Mouse (Mus musculus) layer of hippocampus, adult 6 months (tissue): ENCODE measurements around the gene Ciz1. TPM values are rescaled to one million over a fixed set of nuclear protein-coding genes. Genes with fewer than 3 reads are reported as not detected.

Source experiments
- long read RNA-seq, 2 experiments: library from polyadenylated mRNA; unstranded; transcript quantifications; one replicate each; pipeline ENCODE4 v2.0.0; 2019 to 2020
- microRNA-seq: library from miRNA; unstranded; fragments of <30 nt; microRNA quantifications from one replicate; pipeline ENCODE4 v1.2.0, GENCODE M21; 2020
- polyA plus RNA-seq: library from polyadenylated mRNA; unstranded; fragments of <200 nt; fragmentation: Nextera tagmentation; gene quantifications from 2 replicates; pipeline ENCODE4 v1.2.3, GENCODE M21; 2021

Ciz1 gene
- polyA plus RNA-seq: 19.9 and 28.4 TPM in 2 replicates
- long read RNA-seq, experiment 1, partial matches to known transcripts: 5 of 22 reads
- long read RNA-seq, experiment 1, other reads (novel, unspliced or antisense): 17 of 22 reads
- long read RNA-seq, experiment 2, transcript Ciz1-201 (17 exons, 2,771 nt): major isoform, 7 of 149 reads
- long read RNA-seq, experiment 2, partial matches to known transcripts: 20 of 149 reads
- long read RNA-seq, experiment 2, other reads (novel, unspliced or antisense): 119 of 149 reads

DNA sequence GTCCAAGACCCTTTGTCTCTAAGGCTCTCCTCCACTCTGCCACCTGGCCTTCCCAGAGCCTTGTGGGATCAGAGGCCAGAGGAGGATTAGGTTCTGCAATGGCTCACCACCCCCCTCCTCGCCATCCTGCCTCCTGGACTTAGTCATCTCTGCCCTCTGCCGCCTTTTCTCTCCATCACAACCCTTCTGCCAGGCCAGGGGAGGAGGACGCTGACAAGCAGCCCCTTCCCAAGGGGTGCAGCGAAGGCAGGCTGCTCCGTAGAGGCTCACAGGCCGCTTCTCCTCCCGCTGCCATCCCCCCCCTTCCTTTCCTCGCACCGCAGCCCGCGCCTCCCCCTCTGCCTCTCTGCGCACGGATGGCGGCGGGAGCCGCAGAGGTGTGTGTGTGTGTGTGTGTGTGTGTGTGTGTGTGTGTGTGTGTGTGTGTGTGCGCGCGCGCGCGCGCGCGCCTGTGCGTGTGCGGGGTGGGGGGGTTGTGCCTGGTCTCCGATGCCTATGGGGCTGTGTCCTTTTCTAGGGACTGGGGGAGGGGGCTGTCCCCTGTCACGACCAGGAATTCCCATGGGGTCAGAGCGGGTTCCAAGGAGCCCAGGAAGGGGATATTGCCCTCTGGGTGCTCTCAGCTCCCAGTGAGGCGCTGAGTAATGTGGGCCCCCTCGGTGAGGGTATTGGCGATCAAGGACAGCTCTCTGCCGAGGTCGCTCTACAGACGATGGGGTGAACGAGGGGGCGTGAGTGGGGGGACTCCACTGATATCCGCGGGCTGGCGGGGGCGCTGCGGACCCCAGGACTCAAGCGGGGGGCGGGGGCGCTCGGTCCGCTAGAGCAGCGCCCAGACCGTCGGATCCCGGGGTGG, at the start of gene Ciz1:
Gene Ciz1, plus strand, starts transcription at position 177 of the 856 bp plus-strand sequence.

DNA sequence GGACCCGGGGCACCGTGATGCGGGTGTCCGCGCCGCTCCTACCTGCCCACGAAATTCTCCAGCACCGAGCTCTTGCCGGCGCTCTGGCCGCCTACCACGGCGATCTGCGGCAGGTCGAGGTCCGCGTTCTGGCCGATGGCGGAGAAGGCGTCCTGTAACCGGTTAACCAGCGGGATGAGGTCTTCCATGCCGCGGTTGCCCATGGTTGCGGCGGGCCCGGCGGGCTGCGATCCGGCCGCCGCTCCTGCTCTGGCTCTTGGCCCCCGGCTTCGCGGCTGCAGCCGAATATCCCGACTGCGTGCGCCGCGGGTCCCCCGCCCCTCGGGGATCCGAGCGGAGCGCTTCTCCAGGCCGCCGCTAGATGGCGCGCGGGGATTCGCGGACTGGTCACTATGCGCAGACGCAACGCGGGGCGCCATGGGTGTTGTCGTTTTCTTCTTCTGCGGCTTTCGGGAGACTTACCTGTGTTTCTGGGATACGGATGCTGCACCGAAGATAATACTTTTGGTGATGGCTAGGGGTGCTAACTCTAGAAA, 948 bp downstream of the Ciz1 start, which contains the start of gene Dnm1:
Gene Dnm1, minus strand, starts transcription at position 332 of the 536 bp plus-strand sequence.

DNA sequence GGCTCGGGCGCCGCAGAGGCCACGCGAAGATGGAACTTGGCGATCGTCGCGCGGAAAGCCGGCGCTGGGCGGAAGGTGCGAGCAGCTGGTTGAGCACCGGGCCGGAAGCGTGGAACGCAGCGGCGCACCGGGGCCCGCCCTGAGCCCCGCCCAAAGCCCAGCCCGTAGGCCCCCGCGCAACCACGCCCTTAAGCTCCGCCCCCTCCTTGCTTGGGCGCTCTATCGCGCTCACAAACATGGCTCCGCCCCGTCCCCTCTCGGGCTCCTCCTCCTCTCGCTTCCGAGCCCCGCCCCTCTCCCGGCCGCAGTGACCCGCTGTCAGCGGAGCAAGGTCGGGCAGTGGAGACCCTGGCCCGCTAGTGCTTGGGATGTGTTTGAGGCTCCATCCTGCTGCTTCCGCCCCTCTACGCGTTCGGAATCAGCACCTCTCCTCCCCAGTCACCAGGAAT, 29.7 kb downstream of the Ciz1 start, which contains the start of gene 1110008P14Rik:
Gene 1110008P14Rik, minus strand, starts transcription at position 164 of the 449 bp plus-strand sequence.

DNA sequence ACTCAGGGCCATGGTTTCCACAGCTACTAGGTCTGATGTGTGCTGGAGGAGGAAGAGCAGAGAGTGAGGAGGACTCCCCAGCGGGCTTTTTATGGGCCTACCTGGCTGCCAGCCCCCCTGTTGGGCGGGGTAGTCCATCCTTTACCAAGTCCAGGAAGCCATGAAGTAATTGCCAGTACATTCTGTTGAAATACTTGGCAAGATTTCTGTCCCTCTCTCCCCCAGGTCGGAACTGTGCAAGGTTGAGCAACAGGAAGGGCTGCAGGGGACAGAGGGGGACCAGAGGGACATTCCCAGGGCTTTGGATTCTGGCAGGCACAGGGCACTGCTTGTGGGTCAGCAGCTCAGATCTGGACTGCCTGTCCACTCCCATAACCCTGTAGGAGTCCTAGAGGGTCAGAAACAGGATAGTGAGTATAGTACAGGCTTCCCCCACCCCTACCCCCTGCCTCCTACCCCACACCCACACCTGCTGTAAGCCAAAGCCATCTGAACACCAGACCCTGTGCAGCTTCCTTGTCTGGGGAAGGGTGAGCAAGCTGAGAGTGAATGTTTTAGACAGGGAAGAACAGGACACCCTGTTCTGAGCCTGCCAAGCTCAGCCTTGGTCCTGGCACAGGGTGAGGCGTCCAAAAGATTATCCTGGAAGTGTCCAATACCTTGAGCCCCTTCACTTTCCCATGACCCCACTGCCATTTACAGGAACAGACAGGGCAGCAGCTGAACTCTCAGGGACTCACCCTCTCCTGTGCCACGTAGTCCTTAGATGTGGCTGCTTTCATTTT, 35.8 kb downstream of the Ciz1 start, which contains the start of gene Lcn2:
Gene Lcn2, minus strand, starts transcription at position 547 of the 785 bp plus-strand sequence.

GRCm38 (mm10) chr2:32395484-32395945, 43.4 kb downstream of the Ciz1 start, which contains the start of gene Ptges2:
TSS of gene Ptges2 (plus strand) at chr2:32395896.

Small RNA genes within 50 kb of the gene (microRNA-seq; reads per million reads assigned to microRNA genes)
- gene Gm23363 (not detected), gene Mir199b (not detected)

Other genes starting within 250 kb of the Ciz1 start
- 42.2 and 47.4 TPM in 2 replicates for gene Prrc2b, start 201.2 kb upstream of the Ciz1 start, polyA plus RNA-seq
- 10.2 and 11.4 TPM in 2 replicates for gene Pomt1, start 115.7 kb upstream of the Ciz1 start, polyA plus RNA-seq
- 33.5 and 35.6 TPM in 2 replicates for gene Uck1, start 92.2 kb upstream of the Ciz1 start, polyA plus RNA-seq
- 17.8 and 22.2 TPM in 2 replicates for gene Golga2, start 64.9 kb upstream of the Ciz1 start, polyA plus RNA-seq
- gene Swi5, start 64.3 kb upstream of the Ciz1 start, polyA plus RNA-seq: 131 and 165 TPM in 2 replicates
- 198 and 300 TPM in 2 replicates for gene Dnm1, start 1.0 kb downstream of the Ciz1 start, polyA plus RNA-seq
- gene 1110008P14Rik, start 29.6 kb downstream of the Ciz1 start, polyA plus RNA-seq: 559 and 640 TPM in 2 replicates
- 0.21 and 0.65 TPM in 2 replicates for gene Lcn2, start 35.9 kb downstream of the Ciz1 start, polyA plus RNA-seq
- 24.8 and 25.1 TPM in 2 replicates for gene Ptges2, start 43.6 kb downstream of the Ciz1 start, polyA plus RNA-seq
- 2.0 and 3.3 TPM in 2 replicates for gene Naif1, start 98.1 kb downstream of the Ciz1 start, polyA plus RNA-seq
- gene Slc25a25, start 99.1 kb downstream of the Ciz1 start, polyA plus RNA-seq: 27.1 and 32.0 TPM in 2 replicates
- gene Fam102a, start 183.0 kb downstream of the Ciz1 start, polyA plus RNA-seq: 24.3 and 34.4 TPM in 2 replicates
- 150 and 152 TPM in 2 replicates for gene Dpm2, start 218.5 kb downstream of the Ciz1 start, polyA plus RNA-seq
- gene Pip5kl1, start 222.5 kb downstream of the Ciz1 start, polyA plus RNA-seq: 0.95 and 1.2 TPM in 2 replicates
- 0.25 and 0.26 TPM in 2 replicates for gene 9430097D07Rik, start 223.4 kb downstream of the Ciz1 start, polyA plus RNA-seq
- 36.2 and 41.8 TPM in 2 replicates for gene St6galnac4, start 234.8 kb downstream of the Ciz1 start, polyA plus RNA-seq
- 10.3 and 11.1 TPM in 2 replicates for gene St6galnac6, start 247.4 kb downstream of the Ciz1 start, polyA plus RNA-seq